Mouse (Mus musculus) heart, postnatal 10 days (tissue): ENCODE data around the gene Trmt44. TPM values are rescaled to one million over a fixed set of nuclear protein-coding genes. Genes with fewer than 3 reads are reported as not detected.
"Not testable (repeated sequence)": the region's sequence is repeated elsewhere in the genome, so short reads cannot be mapped to it uniquely, and the experiment has no call there.

ENCODE experiments used
- DNase-seq, 2 experiments: peaks; one replicate each; pipeline ENCODE4 v3.0.0; 2021
- intact Hi-C: fragments of 180-260 bp; cut with DNase I; formaldehyde crosslinking; loops from one replicate; pipeline ENCODE4 v1.15.1; 2025
- total RNA-seq, 2 experiments: library from RNA; stranded (reverse); gene quantifications; 2 replicates each; pipeline ENCODE4 v1.2.3; 2021

Gene Trmt44
- total RNA-seq, 2 experiments from 2014 or later: 3.4 TPM

GRCm38 (mm10) chr5:35592081-35592736, 17.3 kb upstream of the Trmt44 start:
- DNase-seq: no peak
- intact Hi-C loops: no loop called here

GRCm38 (mm10) chr5:35591497-35591896, 16.6 kb upstream of the Trmt44 start:
- intact Hi-C loops: no loop called here
- no peak for DNase-seq

- DNase-seq, intact Hi-C loops: not testable (repeated sequence)
Measured at GRCm38 (mm10) chr5:35584259-35584658, 9.4 kb upstream of the Trmt44 start.

DNA sequence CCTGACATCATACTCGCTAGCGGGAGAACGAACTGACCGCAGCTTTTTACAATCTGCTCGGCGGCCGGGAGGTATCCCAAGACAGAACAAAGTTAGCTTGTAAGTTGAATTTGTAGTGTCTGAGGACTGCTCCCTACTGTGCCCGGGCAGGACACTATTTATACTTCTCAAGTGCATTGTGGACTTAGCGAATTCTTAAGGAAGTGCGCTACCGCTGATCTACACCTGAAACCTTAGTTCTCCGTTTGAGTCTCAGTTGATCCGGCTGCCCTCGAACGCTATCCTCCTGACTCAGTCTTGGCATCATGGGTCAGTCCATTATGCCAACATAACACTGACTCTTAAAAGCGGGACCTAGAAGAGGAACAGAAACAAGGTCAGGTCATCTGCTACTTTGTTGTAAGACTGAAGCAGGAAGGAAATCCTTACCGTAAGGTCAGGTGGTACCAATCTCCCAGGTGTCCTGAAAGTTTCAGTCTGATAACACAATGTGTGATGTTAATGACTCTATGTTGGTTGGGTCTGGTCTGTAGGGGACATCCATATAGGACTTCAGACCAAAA, 8.4 kb upstream of the Trmt44 start:
- intact Hi-C loops: no loop called here
- DNase-seq: no peak

GRCm38 (mm10) chr5:35582445-35583220, 7.8 kb upstream of the Trmt44 start, which contains the start of gene Acox3:
TSS of gene Acox3 (plus strand) at chr5:35583040.
- DNase-seq: peak; percentile 97 to 98
- intact Hi-C loops: no loop called here

GRCm38 (mm10) chr5:35580156-35580922, 5.5 kb upstream of the Trmt44 start:
- intact Hi-C loops: no loop called here

GRCm38 (mm10) chr5:35579247-35579893, 4.5 kb upstream of the Trmt44 start:
- intact Hi-C loops: no loop called here

More at GRCm38 (mm10) chr5:35580156-35580922, 5.5 kb upstream of the Trmt44 start:
- DNase-seq: no peak

GRCm38 (mm10) chr5:35578411-35578810, 3.5 kb upstream of the Trmt44 start:
- DNase-seq: no peak
- intact Hi-C loops: no loop called here

More at GRCm38 (mm10) chr5:35579247-35579893, 4.5 kb upstream of the Trmt44 start:
- no peak for DNase-seq

DNA sequence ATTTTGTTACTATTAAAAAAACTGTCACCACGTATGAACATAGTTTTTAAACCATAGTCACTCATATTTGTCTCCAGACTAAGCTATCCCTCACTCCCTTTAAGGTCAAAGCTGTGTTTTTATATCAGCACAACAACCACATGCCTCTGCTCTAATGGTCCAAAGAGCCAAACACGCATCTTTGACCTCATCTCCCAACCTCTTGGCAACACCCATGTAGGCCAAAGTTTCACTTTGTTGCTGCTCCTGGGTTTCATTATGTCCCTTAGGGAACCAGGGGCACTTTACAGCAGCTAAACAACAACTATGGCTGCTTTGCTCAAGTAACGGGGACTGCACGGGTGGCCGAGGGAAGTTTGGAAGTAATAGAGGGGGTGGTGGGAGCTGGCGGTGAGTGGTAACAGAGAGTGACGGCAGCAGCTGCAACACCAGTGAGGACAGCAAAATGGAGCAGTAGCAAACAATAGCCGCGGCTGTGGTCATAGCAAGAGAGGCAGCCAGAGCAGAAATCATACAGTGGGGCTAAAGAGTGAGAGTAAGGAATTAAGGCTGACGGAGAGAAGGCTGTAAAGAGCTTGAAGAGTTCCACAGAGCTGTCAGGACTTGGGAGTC, 1.6 kb upstream of the Trmt44 start:
- intact Hi-C loops: no loop called here
- DNase-seq: no peak

DNA sequence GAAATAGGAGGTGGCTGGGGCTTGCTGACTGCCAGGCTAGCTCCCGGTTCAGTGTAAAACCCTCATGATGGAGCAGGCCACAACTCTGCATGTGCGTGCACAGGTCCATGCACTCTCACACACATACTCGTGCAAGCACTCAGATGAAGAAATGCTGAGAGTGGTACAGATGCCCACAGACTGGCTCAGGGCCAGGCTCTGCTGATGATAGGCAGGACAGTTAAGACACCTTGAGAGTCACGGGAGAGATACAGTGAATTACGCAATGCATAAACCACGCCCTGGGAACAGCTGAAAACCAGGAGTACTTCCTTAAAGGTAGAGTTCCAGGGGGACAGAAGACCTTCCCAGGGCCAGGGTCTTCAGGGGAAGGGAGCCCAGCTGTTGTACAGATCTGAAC, 3.3 kb downstream of the Trmt44 start:
- no peak for DNase-seq
- intact Hi-C loops: no loop called here

GRCm38 (mm10) chr5:35566632-35567031, 8.2 kb downstream of the Trmt44 start:
- intact Hi-C loops: no loop called here
- no peak for DNase-seq

GRCm38 (mm10) chr5:35565217-35565616, 9.7 kb downstream of the Trmt44 start:
- no peak for DNase-seq
- intact Hi-C loops: no loop called here

DNA sequence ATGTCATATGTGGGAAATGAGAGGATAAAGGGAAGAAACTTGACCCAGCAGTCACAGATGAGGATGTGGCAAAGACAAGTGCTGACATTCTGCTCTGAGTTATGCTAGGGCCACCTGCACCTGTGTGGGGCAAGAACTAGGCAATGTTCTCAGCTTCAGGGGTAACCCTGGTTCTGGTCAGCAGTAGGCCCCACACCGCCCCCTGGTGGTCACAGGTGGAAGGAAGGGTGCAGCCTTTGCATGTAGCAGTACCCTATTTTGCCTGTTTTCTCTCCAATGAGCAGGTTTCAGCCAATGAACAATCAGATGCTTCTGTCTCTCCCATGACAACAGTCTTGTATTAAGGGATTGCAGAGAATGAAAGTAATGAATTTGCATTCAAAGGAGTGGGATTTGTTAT, 11.4 kb downstream of the Trmt44 start:
- peak; percentile 79 to 86 for DNase-seq
- intact Hi-C loops: loop anchor here (1.0 kb wide), 1 partner anchor 40 kb away; no protein-coding TSS in a partner anchor

DNA sequence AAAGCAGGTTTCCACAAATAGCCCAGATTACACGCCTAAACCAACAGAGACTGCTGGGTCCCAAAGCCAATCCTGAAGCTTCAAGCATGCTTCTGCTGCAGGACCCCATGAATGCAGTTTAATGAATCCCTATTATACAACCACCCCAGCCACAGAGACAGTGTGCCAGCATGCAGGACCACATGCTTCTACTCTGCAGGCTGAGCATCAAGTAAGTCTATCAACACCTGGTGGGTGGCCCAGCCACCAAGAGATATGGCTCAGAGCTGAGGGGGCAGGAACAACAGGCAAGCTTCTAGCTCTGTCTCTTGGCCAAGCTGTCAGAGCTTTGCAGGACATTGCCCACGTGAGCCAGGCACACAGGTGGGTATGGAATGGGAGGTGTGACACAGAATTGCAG, 12.3 kb downstream of the Trmt44 start:
- intact Hi-C loops: loop anchor here (1.0 kb wide), 1 partner anchor 39 kb away; no protein-coding TSS in a partner anchor

DNA sequence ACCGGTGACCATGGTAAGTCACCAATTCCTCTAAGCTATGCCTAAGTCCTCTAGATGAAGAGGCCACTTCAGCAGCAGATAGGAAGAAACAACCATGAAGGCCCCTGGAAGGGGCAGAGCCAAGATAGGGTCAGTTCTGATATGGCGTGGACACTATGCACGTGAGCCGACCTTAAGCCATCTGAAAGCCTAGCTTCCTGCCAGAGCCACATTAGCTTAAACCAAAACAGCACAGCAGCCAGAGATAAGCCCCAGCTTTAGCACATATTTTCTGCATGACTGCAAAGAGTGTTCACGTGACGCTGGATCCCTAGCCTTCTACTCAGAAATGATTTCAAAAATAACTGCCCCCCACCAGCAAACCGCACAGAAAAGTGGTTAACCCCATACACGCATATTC, 15.4 kb downstream of the Trmt44 start:
- intact Hi-C loops: no loop called here
- peak; percentile 65 to 71 for DNase-seq

More for the DNA sequence above, 12.3 kb downstream of the Trmt44 start:
- no peak for DNase-seq

- intact Hi-C loops: no loop called here
- DNase-seq: peak; percentile 50 to 55
Measured at GRCm38 (mm10) chr5:35557946-35558621, 16.8 kb downstream of the Trmt44 start.

- DNase-seq: no peak
- intact Hi-C loops: no loop called here
Measured at GRCm38 (mm10) chr5:35556393-35556792, 18.5 kb downstream of the Trmt44 start.

GRCm38 (mm10) chr5:35552838-35553539, 21.9 kb downstream of the Trmt44 start:
- intact Hi-C loops: no loop called here
- no peak for DNase-seq
